Mouse (Mus musculus) cortical plate, adult 2 months (tissue): ENCODE measurements around the gene Aqp5.

ENCODE experiments used
- CTCF ChIP-seq: fragments of 200-500 bp; IDR thresholded peaks from 2 replicates; pipeline ENCODE4 v1.5.1; 2011; ENCODE audit warnings: mild to moderate bottlenecking, control low read depth, low read length; ENCODE audit not compliant: insufficient read depth; ENCODE audit errors: extremely low read depth
- POLR2A ChIP-seq: fragments of 200-500 bp; IDR thresholded peaks from 2 replicates; pipeline ENCODE4 v1.6.1; 2011; ENCODE audit warnings: mild to moderate bottlenecking, low read length, control low read depth; ENCODE audit not compliant: insufficient read depth; ENCODE audit errors: extremely low read depth

DNA sequence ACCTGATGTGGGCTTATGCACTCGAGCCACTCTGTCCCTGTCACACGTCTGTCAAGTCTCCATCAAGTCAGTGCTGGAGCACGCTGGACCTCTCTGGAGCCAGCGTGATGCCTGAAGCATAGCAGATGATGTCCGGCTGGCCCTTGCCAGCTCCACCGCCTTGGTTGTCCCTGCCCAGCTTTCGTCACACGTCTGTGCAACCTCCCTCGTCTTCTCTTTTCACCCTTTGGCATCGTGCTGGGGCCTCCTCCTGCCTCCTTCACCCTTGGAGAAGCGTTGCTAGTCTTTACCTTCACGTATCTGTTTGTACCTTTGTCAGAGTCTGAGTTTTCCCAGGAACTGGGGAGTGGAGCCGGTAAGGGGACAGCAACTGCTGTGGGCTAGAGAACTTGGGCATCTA, 23.7 kb downstream of the Aqp5 start:
- no peak for TF ChIP-seq CTCF
- no peak for TF ChIP-seq POLR2A
